Mouse (Mus musculus): ENCODE results near the gene Map6. TPM values are rescaled to one million over a fixed set of nuclear protein-coding genes. Genes with fewer than 3 reads are reported as not detected.

Map6 gene
- polyA plus RNA-seq, 1 experiment from 2014 or later, result 3.0 TPM

- H3K9me3 ChIP-seq (replicated peaks), result no peaks in the 10 kb centered on the region
- H3K27ac ChIP-seq (ENCODE audit: poor library complexity, severe bottlenecking), result no peak overlapping the region
- peaks cover 52% of the 10 kb centered on the region for H3K27me3 ChIP-seq (replicated peaks)
- H3K4me1 ChIP-seq (replicated peaks), result peaks cover 24% of the 10 kb centered on the region
- H3K36me3 ChIP-seq, result no peaks in the 10 kb centered on the region
- H3K4me2 ChIP-seq, result no peak overlapping the region
- no peak for ATAC-seq (ENCODE audit: insufficient number of reproducible peaks, low FRiP score)
- no peak overlapping the region for H3K9ac ChIP-seq
- no peak overlapping the region for H3K4me3 ChIP-seq
Observed at GRCm38 (mm10) chr7:99264597-99264996, 2.6 kb upstream of the Map6 start.

- peak overlapping the region; percentile 53 for H3K4me3 ChIP-seq
- H3K9me3 ChIP-seq (replicated peaks), result no peaks in the 10 kb centered on the region
- no peaks in the 10 kb centered on the region for H3K36me3 ChIP-seq
- peak overlapping the region; percentile 51 for H3K9ac ChIP-seq
- under 1% methylated on average over 59 of the region's 59 CpGs for WGBS
- peaks cover 57% of the 10 kb centered on the region for H3K27me3 ChIP-seq (replicated peaks)
- H3K4me2 ChIP-seq, result peak overlapping the region; percentile 83
- H3K27ac ChIP-seq (ENCODE audit: poor library complexity, severe bottlenecking), result no peak overlapping the region
- ATAC-seq (ENCODE audit: insufficient number of reproducible peaks, low FRiP score), result peak; percentile 78
- peaks cover 37% of the 10 kb centered on the region for H3K4me1 ChIP-seq (replicated peaks)
Observed at GRCm38 (mm10) chr7:99267897-99268505, 754 bp downstream of the Map6 start.

GRCm38 (mm10) chr7:99268506-99268900, 1.3 kb downstream of the Map6 start:
- peak overlapping the region; percentile 83 for H3K4me2 ChIP-seq
- peak overlapping the region; percentile 53 for H3K4me3 ChIP-seq
- peak overlapping the region; percentile 58 for H3K9ac ChIP-seq
- no peaks in the 10 kb centered on the region for H3K9me3 ChIP-seq (replicated peaks)
- peaks cover 37% of the 10 kb centered on the region for H3K4me1 ChIP-seq (replicated peaks)
- no peaks in the 10 kb centered on the region for H3K36me3 ChIP-seq
- peaks cover 57% of the 10 kb centered on the region for H3K27me3 ChIP-seq (replicated peaks)
- ATAC-seq (ENCODE audit: insufficient number of reproducible peaks, low FRiP score), result peak; percentile 38; the same call in 1 of the 2 replicates
- under 1% methylated on average over 29 of the region's 29 CpGs for WGBS
- no peak overlapping the region for H3K27ac ChIP-seq (ENCODE audit: poor library complexity, severe bottlenecking)

- Histone ChIP-seq H3K4me3 (peak overlapping the region; percentile 53), H3K4me1 (replicated peaks) (peaks cover 37% of the 10 kb centered on the region), H3K4me2 (peak overlapping the region; percentile 83), H3K9ac (peak overlapping the region; percentile 58; the same call in 1 of the 2 replicates), H3K27me3 (replicated peaks) (peaks cover 62% of the 10 kb centered on the region), H3K9me3 (replicated peaks) (no peaks in the 10 kb centered on the region), H3K36me3 (no peaks in the 10 kb centered on the region), H3K27ac (ENCODE audit: poor library complexity, severe bottlenecking) (no peak overlapping the region)
- no peak for ATAC-seq (ENCODE audit: insufficient number of reproducible peaks, low FRiP score)
- WGBS, result 9% methylated on average over 42 of the region's 42 CpGs
Observed at GRCm38 (mm10) chr7:99268951-99269945, 2.0 kb downstream of the Map6 start.

GRCm38 (mm10) chr7:99271630-99272029, 4.4 kb downstream of the Map6 start:
- no peak overlapping the region for H3K4me3 ChIP-seq
- H3K27ac ChIP-seq (ENCODE audit: poor library complexity, severe bottlenecking), result no peak overlapping the region; the same call in 1 of the 2 replicates
- H3K9ac ChIP-seq, result no peak overlapping the region
- H3K4me1 ChIP-seq (replicated peaks), result peaks cover 37% of the 10 kb centered on the region
- ATAC-seq (ENCODE audit: insufficient number of reproducible peaks, low FRiP score), result no peak
- H3K27me3 ChIP-seq (replicated peaks), result peaks cover 42% of the 10 kb centered on the region
- no peaks in the 10 kb centered on the region for H3K36me3 ChIP-seq
- 41% methylated on average over 9 of the region's 9 CpGs for WGBS
- no peaks in the 10 kb centered on the region for H3K9me3 ChIP-seq (replicated peaks)
- H3K4me2 ChIP-seq, result no peak overlapping the region; the same call in 1 of the 2 replicates

- H3K4me3 ChIP-seq, result no peak overlapping the region
- H3K27me3 ChIP-seq (replicated peaks), result peaks cover 7% of the 10 kb centered on the region
- no peak overlapping the region for H3K27ac ChIP-seq (ENCODE audit: poor library complexity, severe bottlenecking)
- no peaks in the 10 kb centered on the region for H3K9me3 ChIP-seq (replicated peaks)
- H3K36me3 ChIP-seq, result no peaks in the 10 kb centered on the region
- peaks cover 13% of the 10 kb centered on the region for H3K4me1 ChIP-seq (replicated peaks)
- no peak overlapping the region for H3K4me2 ChIP-seq
- no peak overlapping the region for H3K9ac ChIP-seq
- WGBS, result 67% methylated on average over 6 of the region's 6 CpGs
- ATAC-seq (ENCODE audit: insufficient number of reproducible peaks, low FRiP score), result no peak
Observed at GRCm38 (mm10) chr7:99275131-99275530, 7.9 kb downstream of the Map6 start.

GRCm38 (mm10) chr7:99276679-99277078, 9.4 kb downstream of the Map6 start:
- Histone ChIP-seq H3K4me3 (no peak overlapping the region), H3K4me1 (replicated peaks) (peaks cover 2% of the 10 kb centered on the region), H3K4me2 (no peak overlapping the region), H3K9me3 (replicated peaks) (no peaks in the 10 kb centered on the region), H3K9ac (no peak overlapping the region), H3K27ac (ENCODE audit: poor library complexity, severe bottlenecking) (no peak overlapping the region), H3K27me3 (replicated peaks) (peaks cover 5% of the 10 kb centered on the region), H3K36me3 (no peaks in the 10 kb centered on the region)
- 67% methylated on average over 1 of the region's 1 CpGs for WGBS
- no peak for ATAC-seq (ENCODE audit: insufficient number of reproducible peaks, low FRiP score)

GRCm38 (mm10) chr7:99278309-99278708, 11.1 kb downstream of the Map6 start:
- no peak overlapping the region for H3K27ac ChIP-seq (ENCODE audit: poor library complexity, severe bottlenecking)
- no peak overlapping the region for H3K4me2 ChIP-seq
- 88% methylated on average over 8 of the region's 8 CpGs for WGBS
- ATAC-seq (ENCODE audit: insufficient number of reproducible peaks, low FRiP score), result no peak
- H3K9me3 ChIP-seq (replicated peaks), result no peaks in the 10 kb centered on the region
- no peak overlapping the region for H3K9ac ChIP-seq
- no peaks in the 10 kb centered on the region for H3K36me3 ChIP-seq
- H3K4me3 ChIP-seq, result no peak overlapping the region
- peaks cover 9% of the 10 kb centered on the region for H3K27me3 ChIP-seq (replicated peaks)
- H3K4me1 ChIP-seq (replicated peaks), result no peaks in the 10 kb centered on the region

GRCm38 (mm10) chr7:99279586-99279985, 12.3 kb downstream of the Map6 start:
- 71% methylated on average over 8 of the region's 8 CpGs for WGBS
- Histone ChIP-seq H3K27ac (ENCODE audit: poor library complexity, severe bottlenecking) (no peak overlapping the region), H3K27me3 (replicated peaks) (0 out of 2 replicates have a peak, but pooled peaks cover 3% of the 10 kb centered on the region), H3K36me3 (no peaks in the 10 kb centered on the region), H3K9ac (no peak overlapping the region), H3K9me3 (replicated peaks) (no peaks in the 10 kb centered on the region), H3K4me1 (replicated peaks) (no peaks in the 10 kb centered on the region), H3K4me3 (no peak overlapping the region), H3K4me2 (no peak overlapping the region)
- ATAC-seq (ENCODE audit: insufficient number of reproducible peaks, low FRiP score), result no peak

GRCm38 (mm10) chr7:99287287-99287686, 20.0 kb downstream of the Map6 start:
- Histone ChIP-seq H3K4me1 (replicated peaks) (peaks cover 20% of the 10 kb centered on the region), H3K9me3 (replicated peaks) (peaks cover 10% of the 10 kb centered on the region; the same call in 1 of the 2 replicates), H3K36me3 (no peaks in the 10 kb centered on the region), H3K9ac (no peak overlapping the region), H3K27ac (ENCODE audit: poor library complexity, severe bottlenecking) (no peak overlapping the region), H3K4me3 (no peak overlapping the region), H3K4me2 (no peak overlapping the region), H3K27me3 (replicated peaks) (0 out of 2 replicates have a peak, but pooled peaks cover 3% of the 10 kb centered on the region)
- no peak for ATAC-seq (ENCODE audit: insufficient number of reproducible peaks, low FRiP score)
- 62% methylated on average over 3 of the region's 3 CpGs for WGBS

GRCm38 (mm10) chr7:99290008-99290407, 22.8 kb downstream of the Map6 start:
- peaks cover 14% of the 10 kb centered on the region for H3K9me3 ChIP-seq (replicated peaks)
- no peaks in the 10 kb centered on the region for H3K36me3 ChIP-seq
- no peak for ATAC-seq (ENCODE audit: insufficient number of reproducible peaks, low FRiP score)
- H3K9ac ChIP-seq, result no peak overlapping the region
- no peaks in the 10 kb centered on the region for H3K27me3 ChIP-seq (replicated peaks)
- H3K27ac ChIP-seq (ENCODE audit: poor library complexity, severe bottlenecking), result no peak overlapping the region
- H3K4me2 ChIP-seq, result peak overlapping the region; percentile 52
- peaks cover 23% of the 10 kb centered on the region for H3K4me1 ChIP-seq (replicated peaks)
- 29% methylated on average over 8 of the region's 8 CpGs for WGBS
- H3K4me3 ChIP-seq, result no peak overlapping the region

Data from heart, embryonic 12.5 days (tissue).